27 mouse cellular contexts compared by ENCODE assay signal in genomic region chr17:90346735-90347475, GRCm38 (mm10).
DNase-seq lines count a peak whose midpoint lies in the region; ATAC-seq and TF ChIP-seq lines count a peak whose summit lies in the region.
"Had no signal": no experiment of that assay in that cellular context is flagged by ENCODE, and none has a peak within 500 bp of the region (broad histone marks: within the 10 kb centered on the region; RNA-seq: fewer than 3 reads in every experiment).

No protein-coding gene starts in this region.

- no peak for TF ChIP-seq CTCF in lung, embryonic 14.5 days (IDR thresholded peaks at IDR 0.05; ENCODE audit: low read depth)
- no peak for TF ChIP-seq CTCF in lung, adult 2 months (IDR thresholded peaks at IDR 0.05; ENCODE audit: insufficient read depth, low read length)
- TF ChIP-seq CTCF in midbrain, postnatal 0 days (IDR thresholded peaks at IDR 0.05), result no peak

- ATAC-seq in forebrain, embryonic 14.5 days, result peak; percentile 57; the same call in 1 of the 2 replicates
- ATAC-seq in forebrain, embryonic 12.5 days (ENCODE audit: low FRiP score), result no peak
- no peak for ATAC-seq in lung, embryonic 14.5 days (ENCODE audit: insufficient read depth)
- no peak for ATAC-seq in midbrain, postnatal 0 days (ENCODE audit: low FRiP score)
- no peak for ATAC-seq in midbrain, embryonic 11.5 days (ENCODE audit: low FRiP score)
- ATAC-seq: inflammation-experienced regulatory T-cells, adult 6 months; liver, embryonic 12.5 days; liver, postnatal 0 days; Patski had no signal

- H3K27me3 ChIP-seq in forebrain, embryonic 14.5 days (replicated peaks; ENCODE audit: control insufficient read depth, insufficient read depth, low read length), result no peaks in the 10 kb centered on the region
- no peaks in the 10 kb centered on the region for H3K27me3 ChIP-seq in forebrain, embryonic 12.5 days
- no peaks in the 10 kb centered on the region for H3K27me3 ChIP-seq in lung, embryonic 14.5 days (ENCODE audit: insufficient read depth, low read length)
- no peaks in the 10 kb centered on the region for H3K27me3 ChIP-seq in midbrain, postnatal 0 days (ENCODE audit: insufficient read depth, low read length)
- H3K27me3 ChIP-seq in midbrain, embryonic 11.5 days (ENCODE audit: control insufficient read depth, insufficient read depth, low read length), result no peaks in the 10 kb centered on the region
- H3K27me3 ChIP-seq: embryonic facial prominence, embryonic 12.5 days; kidney, embryonic 15.5 days; liver, embryonic 12.5 days; megakaryocyte, embryonic 14.5 days; neural tube, embryonic 13.5 days; stomach, embryonic 15.5 days had no signal

- peak; percentile 67 for DNase-seq in forebrain, embryonic 14.5 days (ENCODE audit: low spot score)
- peak; percentile 9 for DNase-seq in lung, embryonic 14.5 days
- no peak for DNase-seq in lung, adult 2 months
- peak; percentile 17 for DNase-seq in midbrain, postnatal 0 days (ENCODE audit: low spot score)
- DNase-seq in midbrain, embryonic 11.5 days (ENCODE audit: low spot score, missing footprints), result no peak
- DNase-seq in right cerebral cortex, postnatal 14 days, result no peak
- DNase-seq: adrenal gland, postnatal 10 days; cerebellum, adult 11 months; cerebellum, adult 9-10 months; cerebellum, postnatal 36 days; gastrocnemius, postnatal 14 days; kidney, adult 18-20 months; kidney, postnatal 25 days; left cerebral cortex, postnatal 4 days; liver, postnatal 0 days; lung, postnatal 14 days; right cerebral cortex, postnatal 25 days had no signal

- WGBS in forebrain, embryonic 14.5 days, result 51% methylated on average over 3 of the region's 3 CpGs
- WGBS in forebrain, embryonic 12.5 days, result 61% methylated on average over 3 of the region's 3 CpGs
- WGBS in lung, embryonic 14.5 days, result 47% methylated on average over 3 of the region's 3 CpGs
- 44% methylated on average over 3 of the region's 3 CpGs for WGBS in lung, adult 2 months
- 43% methylated on average over 3 of the region's 3 CpGs for WGBS in midbrain, postnatal 0 days
- 66% methylated on average over 3 of the region's 3 CpGs for WGBS in midbrain, embryonic 11.5 days

- H3K9me3 ChIP-seq in forebrain, embryonic 14.5 days (replicated peaks; ENCODE audit: control insufficient read depth, low read length), result no peaks in the 10 kb centered on the region
- no peaks in the 10 kb centered on the region for H3K9me3 ChIP-seq in forebrain, embryonic 12.5 days
- H3K9me3 ChIP-seq in lung, embryonic 14.5 days (ENCODE audit: low read depth, low read length), result no peaks in the 10 kb centered on the region
- no peaks in the 10 kb centered on the region for H3K9me3 ChIP-seq in midbrain, postnatal 0 days (ENCODE audit: low read length)
- H3K9me3 ChIP-seq in midbrain, embryonic 11.5 days (ENCODE audit: control insufficient read depth, low read length), result no peaks in the 10 kb centered on the region
- H3K9me3 ChIP-seq: embryonic facial prominence, embryonic 12.5 days; kidney, embryonic 15.5 days; liver, embryonic 12.5 days; megakaryocyte, embryonic 14.5 days; neural tube, embryonic 13.5 days; stomach, embryonic 15.5 days had no signal

- H3K27ac ChIP-seq in forebrain, embryonic 14.5 days (ENCODE audit: low read depth, low read length), result peak overlapping the region; percentile 9; the same call in 1 of the 2 replicates
- no peak overlapping the region for H3K27ac ChIP-seq in forebrain, embryonic 12.5 days
- no peak overlapping the region for H3K27ac ChIP-seq in lung, embryonic 14.5 days (ENCODE audit: low read depth)
- no peak overlapping the region for H3K27ac ChIP-seq in midbrain, postnatal 0 days (ENCODE audit: low read depth, low read length)
- H3K27ac ChIP-seq in midbrain, embryonic 11.5 days (ENCODE audit: low read depth, low read length), result no peak overlapping the region
- H3K27ac ChIP-seq: embryonic facial prominence, embryonic 12.5 days; kidney, embryonic 15.5 days; liver, embryonic 12.5 days; neural tube, embryonic 13.5 days; stomach, embryonic 15.5 days had no signal

- no peaks in the 10 kb centered on the region for H3K36me3 ChIP-seq in forebrain, embryonic 14.5 days (ENCODE audit: control insufficient read depth, insufficient read depth, low read length)
- H3K36me3 ChIP-seq in forebrain, embryonic 12.5 days (replicated peaks), result no peaks in the 10 kb centered on the region
- no peaks in the 10 kb centered on the region for H3K36me3 ChIP-seq in lung, embryonic 14.5 days (ENCODE audit: insufficient read depth)
- H3K36me3 ChIP-seq in midbrain, postnatal 0 days (ENCODE audit: insufficient read depth, low read length), result no peaks in the 10 kb centered on the region
- H3K36me3 ChIP-seq in midbrain, embryonic 11.5 days (ENCODE audit: control insufficient read depth, insufficient read depth, low read length), result no peaks in the 10 kb centered on the region
- H3K36me3 ChIP-seq: embryonic facial prominence, embryonic 12.5 days; kidney, embryonic 15.5 days; liver, embryonic 12.5 days; neural tube, embryonic 13.5 days; stomach, embryonic 15.5 days had no signal

- H3K4me2 ChIP-seq in forebrain, embryonic 14.5 days (ENCODE audit: low read length), result no peak overlapping the region
- H3K4me2 ChIP-seq in forebrain, embryonic 12.5 days, result no peak overlapping the region
- no peak overlapping the region for H3K4me2 ChIP-seq in lung, embryonic 14.5 days
- no peak overlapping the region for H3K4me2 ChIP-seq in midbrain, postnatal 0 days (ENCODE audit: low read depth, low read length, poor library complexity, severe bottlenecking)
- H3K4me2 ChIP-seq in midbrain, embryonic 11.5 days, result no peak overlapping the region
- H3K4me2 ChIP-seq: embryonic facial prominence, embryonic 12.5 days; kidney, embryonic 15.5 days; liver, embryonic 12.5 days; neural tube, embryonic 13.5 days; stomach, embryonic 15.5 days had no signal

- H3K4me1 ChIP-seq in forebrain, embryonic 14.5 days (ENCODE audit: control insufficient read depth, insufficient read depth, low read length), result 0 out of 2 replicates have a peak, but pooled peaks cover 5% of the 10 kb centered on the region
- H3K4me1 ChIP-seq in forebrain, embryonic 12.5 days, result peaks cover 11% of the 10 kb centered on the region
- H3K4me1 ChIP-seq in lung, embryonic 14.5 days (ENCODE audit: insufficient read depth), result no peaks in the 10 kb centered on the region
- H3K4me1 ChIP-seq in lung, adult 2 months (ENCODE audit: control insufficient read depth, insufficient read depth, low read length), result no peaks in the 10 kb centered on the region
- H3K4me1 ChIP-seq in midbrain, postnatal 0 days (ENCODE audit: insufficient read depth, low read length), result peaks cover 3% of the 10 kb centered on the region; the same call in 1 of the 2 replicates
- H3K4me1 ChIP-seq in midbrain, embryonic 11.5 days (ENCODE audit: control insufficient read depth, insufficient read depth, low read length), result no peaks in the 10 kb centered on the region; the same call in none of the 2 replicates
- H3K4me1 ChIP-seq: embryonic facial prominence, embryonic 12.5 days; kidney, embryonic 15.5 days; liver, embryonic 12.5 days; megakaryocyte, embryonic 14.5 days; stomach, embryonic 15.5 days had no signal

- no peak for TF ChIP-seq POLR2A in lung, adult 2 months (IDR thresholded peaks at IDR 0.05; ENCODE audit: borderline replicate concordance, extremely low read depth, low read depth, low read length)

- H3K9ac ChIP-seq in forebrain, embryonic 14.5 days (ENCODE audit: low read length), result no peak overlapping the region
- H3K9ac ChIP-seq in forebrain, embryonic 12.5 days, result no peak overlapping the region
- H3K9ac ChIP-seq in lung, embryonic 14.5 days, result no peak overlapping the region
- no peak overlapping the region for H3K9ac ChIP-seq in midbrain, postnatal 0 days (replicated peaks; ENCODE audit: low read length, poor library complexity, severe bottlenecking)
- H3K9ac ChIP-seq in midbrain, embryonic 11.5 days (ENCODE audit: low read length), result no peak overlapping the region
- H3K9ac ChIP-seq: embryonic facial prominence, embryonic 12.5 days; kidney, embryonic 15.5 days; liver, embryonic 12.5 days; liver, postnatal 0 days; neural tube, embryonic 13.5 days; stomach, embryonic 15.5 days had no signal

- no peak overlapping the region for H3K4me3 ChIP-seq in forebrain, embryonic 14.5 days (ENCODE audit: low read depth, low read length)
- H3K4me3 ChIP-seq in forebrain, embryonic 12.5 days (replicated peaks), result no peak overlapping the region
- H3K4me3 ChIP-seq in lung, embryonic 14.5 days (ENCODE audit: low read depth, low read length), result no peak overlapping the region
- no peak overlapping the region for H3K4me3 ChIP-seq in lung, adult 2 months (replicated peaks; ENCODE audit: extremely low read depth, low read depth, low read length)
- H3K4me3 ChIP-seq in midbrain, postnatal 0 days (ENCODE audit: low read depth, low read length), result no peak overlapping the region
- no peak overlapping the region for H3K4me3 ChIP-seq in midbrain, embryonic 11.5 days (ENCODE audit: low read depth, low read length)
- H3K4me3 ChIP-seq: embryonic facial prominence, embryonic 12.5 days; erythroblast, embryonic 14.5 days; kidney, embryonic 15.5 days; liver, embryonic 12.5 days; megakaryocyte, embryonic 14.5 days; neural tube, embryonic 13.5 days; stomach, embryonic 15.5 days had no signal

Comparison
In these comparisons a context has a peak if more than half of its experiments do, and no peak if none do; other contexts are left out.
1. DNase-seq: peak in forebrain, embryonic 14.5 days (single experiment), lung, embryonic 14.5 days (single experiment) and midbrain, postnatal 0 days (single experiment); none in lung, adult 2 months (single experiment), midbrain, embryonic 11.5 days (single experiment) and right cerebral cortex, postnatal 14 days (single experiment).